Mouse (Mus musculus): ENCODE measurements around the gene Krt42. TPM values are rescaled to one million over a fixed set of nuclear protein-coding genes. Genes with fewer than 3 reads are reported as not detected.

The Krt42 gene
- polyA plus RNA-seq, 1 experiment = not detected

Other genes starting within 250 kb of the Krt42 start
- not detected in 2 replicates for gene Krt33b, start 240.0 kb downstream of the Krt42 start, polyA plus RNA-seq (2012; rRNA removed)
- gene Krt34, start 228.3 kb downstream of the Krt42 start, polyA plus RNA-seq (2012; rRNA removed) = not detected in 2 replicates
- 0.19 and 0.25 TPM in 2 replicates for gene Krt31, start 219.3 kb downstream of the Krt42 start, polyA plus RNA-seq (2012; rRNA removed)
- 0.11 and 0.25 TPM in 2 replicates for gene Krt32, start 181.6 kb downstream of the Krt42 start, polyA plus RNA-seq (2012; rRNA removed)
- 0.12 and 0.55 TPM in 2 replicates for gene Krt35, start 173.6 kb downstream of the Krt42 start, polyA plus RNA-seq (2012; rRNA removed)
- gene Krt36, start 164.2 kb downstream of the Krt42 start, polyA plus RNA-seq (2012; rRNA removed) = 0.11 TPM in 1 of 2 replicates, not detected in the other
- gene Krt13, start 148.3 kb downstream of the Krt42 start, polyA plus RNA-seq (2012; rRNA removed) = 0.16 TPM in 1 of 2 replicates, not detected in the other
- gene Krt15, start 133.9 kb downstream of the Krt42 start, polyA plus RNA-seq (2012; rRNA removed) = 0.26 and 0.36 TPM in 2 replicates
- 2,546 and 2,690 TPM in 2 replicates for gene Krt19, start 121.2 kb downstream of the Krt42 start, polyA plus RNA-seq (2012; rRNA removed)
- gene Krt9, start 76.6 kb downstream of the Krt42 start, polyA plus RNA-seq (2012; rRNA removed) = not detected in 2 replicates
- 0.16 TPM in 1 of 2 replicates, not detected in the other for gene Krt14, start 62.3 kb downstream of the Krt42 start, polyA plus RNA-seq (2012; rRNA removed)
- 0.07 TPM in 2 replicates for gene Krt16, start 21.0 kb downstream of the Krt42 start, polyA plus RNA-seq (2012; rRNA removed)
- 1.9 and 2.2 TPM in 2 replicates for gene Krt17, start 8.8 kb downstream of the Krt42 start, polyA plus RNA-seq (2012; rRNA removed)
- gene Eif1, start 50.0 kb upstream of the Krt42 start, polyA plus RNA-seq (2012; rRNA removed) = 146 and 159 TPM in 2 replicates
- not detected in 2 replicates for gene Gast, start 64.5 kb upstream of the Krt42 start, polyA plus RNA-seq (2012; rRNA removed)
- gene Hap1, start 86.3 kb upstream of the Krt42 start, polyA plus RNA-seq (2012; rRNA removed) = 5.2 and 5.4 TPM in 2 replicates
- 216 and 335 TPM in 2 replicates for gene Jup, start 127.9 kb upstream of the Krt42 start, polyA plus RNA-seq (2012; rRNA removed)
- 5.7 and 6.0 TPM in 2 replicates for gene P3h4, start 145.0 kb upstream of the Krt42 start, polyA plus RNA-seq (2012; rRNA removed)
- gene Fkbp10, start 145.8 kb upstream of the Krt42 start, polyA plus RNA-seq (2012; rRNA removed) = 11.2 and 11.5 TPM in 2 replicates
- gene Nt5c3b, start 171.9 kb upstream of the Krt42 start, polyA plus RNA-seq (2012; rRNA removed) = 18.0 and 18.5 TPM in 2 replicates
- 0.05 and 0.11 TPM in 2 replicates for gene Klhl10, start 172.0 kb upstream of the Krt42 start, polyA plus RNA-seq (2012; rRNA removed)
- gene Klhl11, start 202.9 kb upstream of the Krt42 start, polyA plus RNA-seq (2012; rRNA removed) = 1.2 and 2.5 TPM in 2 replicates

All from large intestine, adult 2 months (tissue).